Mouse (Mus musculus): ENCODE results near the gene Ipo9. TPM values are rescaled to one million over a fixed set of nuclear protein-coding genes. Genes with fewer than 3 reads are reported as not detected.

Ipo9 gene
- polyA plus RNA-seq, 1 experiment from 2014 or later = 167 TPM

DNA sequence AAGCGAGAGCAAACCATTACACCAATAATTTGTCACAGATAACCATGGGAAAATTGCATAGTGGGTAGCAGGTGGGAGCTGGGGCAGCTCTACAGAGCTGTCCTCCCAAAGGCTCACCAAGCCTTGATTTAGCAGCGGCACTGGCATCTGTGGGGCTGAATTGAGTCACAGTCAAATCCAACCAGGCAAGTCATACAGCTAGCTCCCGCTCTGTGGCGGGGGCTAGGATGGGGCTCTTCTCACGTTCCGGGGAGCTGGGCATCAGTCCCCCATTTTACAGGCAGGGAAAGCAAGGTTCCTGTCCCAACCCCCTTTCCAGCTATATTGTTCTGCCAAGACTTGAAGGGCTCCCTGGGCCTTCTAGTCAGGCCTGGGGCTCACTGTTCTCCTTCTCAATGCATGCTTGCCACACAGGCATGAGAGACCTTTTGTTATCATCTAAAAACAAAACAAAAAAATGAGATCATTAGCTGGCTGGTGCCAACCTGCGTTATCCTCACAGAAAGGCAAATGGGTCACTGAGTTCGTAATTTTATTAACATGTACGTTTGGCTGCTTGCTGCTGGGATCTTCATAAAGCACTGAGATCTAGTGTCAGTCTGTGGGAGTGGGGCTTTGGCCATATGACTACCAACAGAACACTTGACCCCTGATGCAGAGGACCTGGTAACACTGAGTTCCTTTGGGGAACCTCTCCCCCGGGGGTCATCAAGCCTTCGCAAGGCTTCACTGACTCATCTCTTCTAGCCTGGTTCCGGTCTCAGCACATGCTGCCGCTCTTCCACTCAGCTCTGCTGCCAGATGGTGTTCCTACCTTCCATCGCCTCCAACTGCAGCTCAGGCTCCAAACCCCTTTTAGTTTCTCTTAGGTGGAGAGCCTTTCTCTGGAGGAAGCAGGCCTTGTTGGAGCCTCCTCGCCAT, 50.0 kb downstream of the Ipo9 start:
- Histone ChIP-seq H3K36me3 (ENCODE audit: control insufficient read depth, insufficient read depth, low read length) (peaks cover 10% of the 10 kb centered on the region; the same call in 1 of the 2 replicates), H3K27me3 (ENCODE audit: control insufficient read depth, insufficient read depth, low read length) (no peaks in the 10 kb centered on the region), H3K9me3 (ENCODE audit: control insufficient read depth, low read length) (no peaks in the 10 kb centered on the region), H3K9ac (ENCODE audit: low read length) (no peak overlapping the region), H3K4me1 (ENCODE audit: control insufficient read depth, insufficient read depth, low read length) (peaks cover under 1% of the 10 kb centered on the region), H3K4me2 (no peak overlapping the region), H3K4me3 (ENCODE audit: low read depth, low read length) (no peak overlapping the region), H3K27ac (ENCODE audit: low read depth, low read length) (no peak overlapping the region)
- ATAC-seq (ENCODE audit: low FRiP score) = no peak
- WGBS = 86% methylated on average over 15 of the region's 15 CpGs
- no peak for DNase-seq (ENCODE audit: low spot score, missing footprints)

DNA sequence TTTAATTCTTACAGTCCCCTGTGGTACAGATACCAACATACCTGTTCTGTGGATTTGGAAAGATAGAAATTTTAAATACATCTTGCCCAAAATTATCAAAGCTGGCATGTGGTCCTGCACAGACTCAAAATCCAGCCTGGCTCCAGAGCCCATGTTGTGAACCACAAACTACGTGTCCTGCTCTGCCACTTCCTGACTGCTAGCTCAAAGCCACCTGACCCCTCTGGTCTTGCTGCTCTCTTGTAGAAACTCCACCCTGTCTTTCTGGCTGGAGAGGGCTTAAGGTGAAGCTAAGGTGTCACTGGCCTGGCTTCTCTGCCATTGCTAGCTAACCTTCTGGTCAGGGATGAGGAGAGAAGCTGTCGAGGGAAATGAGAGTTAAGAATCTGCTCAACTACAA, 51.3 kb downstream of the Ipo9 start:
- Histone ChIP-seq H3K4me1 (ENCODE audit: control insufficient read depth, insufficient read depth, low read length) (peaks cover 7% of the 10 kb centered on the region), H3K4me2 (no peak overlapping the region), H3K27me3 (ENCODE audit: control insufficient read depth, insufficient read depth, low read length) (no peaks in the 10 kb centered on the region), H3K9me3 (ENCODE audit: control insufficient read depth, low read length) (no peaks in the 10 kb centered on the region), H3K36me3 (ENCODE audit: control insufficient read depth, insufficient read depth, low read length) (peaks cover 3% of the 10 kb centered on the region; the same call in 1 of the 2 replicates), H3K9ac (ENCODE audit: low read length) (no peak overlapping the region), H3K27ac (ENCODE audit: low read depth, low read length) (no peak overlapping the region), H3K4me3 (ENCODE audit: low read depth, low read length) (no peak overlapping the region)
- 67% methylated on average over 2 of the region's 2 CpGs for WGBS
- DNase-seq (ENCODE audit: low spot score, missing footprints) (no peak), ATAC-seq (ENCODE audit: low FRiP score) (no peak)

DNA sequence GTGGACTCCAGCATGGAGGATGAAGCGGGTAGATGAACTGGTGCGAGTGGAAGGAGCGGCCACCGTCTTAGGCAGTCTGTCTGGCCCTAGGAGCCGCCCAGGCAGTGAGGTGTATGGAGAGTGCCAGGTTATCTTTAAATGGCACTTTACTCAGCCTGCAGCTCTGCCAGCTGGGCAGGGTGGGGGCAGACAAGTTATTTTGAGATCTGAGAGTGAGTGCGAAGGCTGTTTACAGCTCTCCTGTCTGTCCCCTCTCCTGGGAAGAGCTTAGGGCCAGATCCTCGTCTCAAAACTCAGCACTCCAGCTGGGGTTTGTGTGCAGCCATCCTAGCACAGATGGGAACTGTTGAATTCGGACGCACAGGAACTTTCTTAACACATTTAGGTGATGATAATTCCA, 51.7 kb downstream of the Ipo9 start:
- ATAC-seq (ENCODE audit: low FRiP score) = no peak
- WGBS = 67% methylated on average over 9 of the region's 9 CpGs
- Histone ChIP-seq H3K27ac (ENCODE audit: low read depth, low read length) (no peak overlapping the region), H3K4me2 (no peak overlapping the region), H3K9ac (ENCODE audit: low read length) (no peak overlapping the region), H3K4me3 (ENCODE audit: low read depth, low read length) (no peak overlapping the region), H3K36me3 (ENCODE audit: control insufficient read depth, insufficient read depth, low read length) (peaks cover 1% of the 10 kb centered on the region; the same call in 1 of the 2 replicates), H3K9me3 (ENCODE audit: control insufficient read depth, low read length) (no peaks in the 10 kb centered on the region), H3K27me3 (ENCODE audit: control insufficient read depth, insufficient read depth, low read length) (no peaks in the 10 kb centered on the region), H3K4me1 (ENCODE audit: control insufficient read depth, insufficient read depth, low read length) (peaks cover 10% of the 10 kb centered on the region)
- no peak for DNase-seq (ENCODE audit: low spot score, missing footprints)

DNA sequence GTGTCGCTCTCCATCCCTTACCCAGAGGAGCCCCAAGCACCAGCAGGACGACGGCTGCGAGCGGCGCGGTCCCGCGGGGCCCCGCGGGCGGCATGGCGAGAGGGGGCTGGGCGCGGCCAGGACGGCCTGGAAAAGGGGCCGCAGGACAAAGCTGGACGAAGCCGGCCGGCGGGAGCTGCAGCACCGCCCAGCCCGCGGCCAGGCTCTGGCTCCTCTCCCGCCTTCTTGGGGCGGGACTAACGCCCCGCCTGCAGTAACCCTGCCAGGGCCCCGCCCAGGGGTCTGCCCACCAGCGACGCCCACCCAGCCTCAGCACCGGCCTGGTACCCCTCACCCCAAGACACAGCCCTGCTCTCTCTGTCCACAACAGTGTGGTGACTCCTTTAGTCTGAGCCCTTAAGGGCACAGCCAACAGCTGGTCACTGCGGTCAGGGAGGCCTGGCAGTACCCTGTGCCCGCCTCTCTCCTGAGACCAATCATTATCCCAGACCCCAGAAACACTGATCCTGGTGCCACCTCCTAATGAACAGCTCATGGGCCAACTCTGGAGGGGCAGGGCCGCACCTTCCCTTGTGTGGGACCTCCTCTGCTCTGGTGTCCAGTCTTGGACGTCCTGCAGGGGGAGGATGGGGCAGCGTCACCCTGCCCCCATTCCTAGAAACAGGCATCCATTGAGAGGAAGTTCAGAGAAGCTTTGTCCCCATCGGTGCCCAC, 55.3 kb downstream of the Ipo9 start, which contains the start of gene Shisa4:
Shisa4 (minus strand) TSS at position 370 of the 714 bp plus-strand sequence.
- ATAC-seq (ENCODE audit: low FRiP score) = peak; percentile 95
- under 1% methylated on average over 38 of the region's 38 CpGs for WGBS
- H3K36me3 ChIP-seq (ENCODE audit: control insufficient read depth, insufficient read depth, low read length) = no peaks in the 10 kb centered on the region

DNA sequence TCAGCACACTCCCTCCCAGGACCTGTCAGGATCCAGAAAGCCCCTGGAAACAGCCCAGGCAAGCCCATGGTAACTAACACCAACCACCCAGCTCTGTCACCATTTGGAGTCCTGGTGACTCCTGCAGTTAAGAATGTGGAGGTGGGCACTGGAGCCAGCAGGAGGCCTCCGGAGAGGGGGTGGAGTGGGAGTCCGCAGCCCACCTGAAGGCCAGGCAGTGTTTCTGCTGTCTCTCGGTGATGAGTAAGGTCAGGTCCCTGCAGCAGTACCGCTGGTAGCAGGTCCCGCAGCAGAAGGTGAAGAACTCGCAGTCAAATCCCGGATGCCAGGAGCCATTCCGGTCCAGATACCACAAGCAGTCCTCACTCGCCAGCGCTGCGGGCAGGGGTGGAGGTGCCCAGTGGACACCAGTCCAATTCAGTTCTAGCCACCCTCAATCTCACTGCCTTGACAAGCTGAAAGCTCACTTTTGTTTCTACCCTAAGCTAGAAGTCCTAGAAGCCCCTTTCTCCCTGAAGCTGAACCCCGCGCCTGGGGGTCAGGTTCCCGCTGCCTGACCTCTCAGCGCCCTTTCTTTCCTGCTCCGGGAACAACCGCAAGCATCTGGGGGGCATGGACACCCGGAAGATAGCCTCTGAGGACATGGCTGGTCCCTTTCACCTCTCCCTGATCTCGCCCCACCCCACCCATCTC, 56.0 kb downstream of the Ipo9 start:
- Histone ChIP-seq H3K9me3 (ENCODE audit: control insufficient read depth, low read length) (no peaks in the 10 kb centered on the region), H3K4me1 (ENCODE audit: control insufficient read depth, insufficient read depth, low read length) (peaks cover 21% of the 10 kb centered on the region), H3K4me2 (peak overlapping the region; percentile 92), H3K27me3 (ENCODE audit: control insufficient read depth, insufficient read depth, low read length) (no peaks in the 10 kb centered on the region; the same call in 1 of the 2 replicates), H3K4me3 (ENCODE audit: low read depth, low read length) (peak overlapping the region; percentile 71), H3K36me3 (ENCODE audit: control insufficient read depth, insufficient read depth, low read length) (no peaks in the 10 kb centered on the region), H3K27ac (ENCODE audit: low read depth, low read length) (peak overlapping the region; percentile 54), H3K9ac (ENCODE audit: low read length) (peak overlapping the region; percentile 94)
- 2% methylated on average over 19 of the region's 19 CpGs for WGBS
- ATAC-seq (ENCODE audit: low FRiP score) = peak; percentile 8
- DNase-seq (ENCODE audit: low spot score, missing footprints) = no peak

More for the DNA sequence above, 55.3 kb downstream of the Ipo9 start, which contains the start of gene Shisa4:
- DNase-seq (ENCODE audit: low spot score, missing footprints) = peak; percentile 98
- H3K4me1 ChIP-seq (ENCODE audit: control insufficient read depth, insufficient read depth, low read length) = peaks cover 21% of the 10 kb centered on the region
- H3K4me2 ChIP-seq = peak within 1 kb of the TSS; percentile 92
- peak within 1 kb of the TSS; percentile 71 for H3K4me3 ChIP-seq (ENCODE audit: low read depth, low read length)
- no peaks in the 10 kb centered on the region for H3K9me3 ChIP-seq (ENCODE audit: control insufficient read depth, low read length)
- H3K27ac ChIP-seq (ENCODE audit: low read depth, low read length) = peak within 1 kb of the TSS; percentile 54
- no peaks in the 10 kb centered on the region for H3K27me3 ChIP-seq (ENCODE audit: control insufficient read depth, insufficient read depth, low read length)
- H3K9ac ChIP-seq (ENCODE audit: low read length) = peak within 1 kb of the TSS; percentile 94

DNA sequence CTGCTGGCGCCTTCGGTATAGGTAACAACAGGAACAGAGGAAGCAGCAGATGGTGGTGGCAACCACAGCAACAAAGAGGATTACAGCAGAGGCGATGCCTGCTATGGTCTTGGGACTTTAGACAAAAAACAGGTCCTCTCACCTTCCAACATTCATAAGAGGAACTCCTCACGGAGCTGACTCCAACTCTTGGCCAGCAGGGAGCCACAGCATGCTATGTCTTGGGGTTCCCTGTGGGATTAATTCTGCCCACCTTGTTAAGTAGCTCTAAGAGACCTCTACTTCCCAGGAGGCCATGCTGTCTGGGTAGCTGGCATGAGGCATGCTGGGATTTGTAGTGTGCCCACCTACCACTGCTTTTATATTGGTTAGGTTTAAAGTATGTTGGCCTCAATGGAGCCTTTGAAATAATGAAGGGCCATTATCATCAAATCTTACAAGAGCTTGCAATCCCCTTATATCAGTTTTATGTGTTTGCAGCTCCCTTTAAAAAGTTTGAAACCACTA, 57.1 kb downstream of the Ipo9 start:
- no peaks in the 10 kb centered on the region; the same call in 1 of the 2 replicates for H3K27me3 ChIP-seq (ENCODE audit: control insufficient read depth, insufficient read depth, low read length)
- H3K4me3 ChIP-seq (ENCODE audit: low read depth, low read length) = 0 out of 2 replicates have a peak overlapping the region, but pooled peaks have one; percentile 0
- no peaks in the 10 kb centered on the region for H3K36me3 ChIP-seq (ENCODE audit: control insufficient read depth, insufficient read depth, low read length)
- peak overlapping the region; percentile 14 for H3K4me2 ChIP-seq
- peaks cover 28% of the 10 kb centered on the region for H3K4me1 ChIP-seq (ENCODE audit: control insufficient read depth, insufficient read depth, low read length)
- 62% methylated on average over 4 of the region's 4 CpGs for WGBS
- H3K9me3 ChIP-seq (ENCODE audit: control insufficient read depth, low read length) = no peaks in the 10 kb centered on the region
- no peak for ATAC-seq (ENCODE audit: low FRiP score)
- H3K27ac ChIP-seq (ENCODE audit: low read depth, low read length) = no peak overlapping the region
- 0 out of 2 replicates have a peak overlapping the region, but pooled peaks have one; percentile 13 for H3K9ac ChIP-seq (ENCODE audit: low read length)
- DNase-seq (ENCODE audit: low spot score, missing footprints) = no peak

DNA sequence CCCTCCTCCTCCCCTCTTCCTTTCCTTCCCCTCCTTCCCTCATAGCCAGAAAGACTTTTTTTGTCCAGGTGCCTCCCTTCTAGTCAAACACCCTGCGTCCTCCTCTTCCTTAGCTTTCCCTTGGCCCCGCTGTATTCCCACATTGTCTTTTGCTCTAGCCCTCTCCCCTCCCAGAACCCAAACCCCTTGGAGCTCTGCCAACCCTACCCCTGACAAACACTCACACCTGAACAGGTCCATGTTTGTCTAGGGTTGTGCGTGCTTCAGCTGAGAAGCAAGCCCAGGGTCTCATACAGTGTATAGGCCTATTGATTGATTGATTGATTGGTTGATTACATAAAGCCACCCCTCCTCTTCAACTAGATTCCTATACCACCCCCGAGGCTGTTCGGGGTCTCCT, 60.9 kb downstream of the Ipo9 start:
- Histone ChIP-seq H3K4me3 (ENCODE audit: low read depth, low read length) (no peak overlapping the region), H3K27me3 (ENCODE audit: control insufficient read depth, insufficient read depth, low read length) (no peaks in the 10 kb centered on the region; the same call in 1 of the 2 replicates), H3K9me3 (ENCODE audit: control insufficient read depth, low read length) (no peaks in the 10 kb centered on the region), H3K4me2 (no peak overlapping the region), H3K4me1 (ENCODE audit: control insufficient read depth, insufficient read depth, low read length) (peaks cover 24% of the 10 kb centered on the region), H3K27ac (ENCODE audit: low read depth, low read length) (no peak overlapping the region), H3K9ac (ENCODE audit: low read length) (no peak overlapping the region), H3K36me3 (ENCODE audit: control insufficient read depth, insufficient read depth, low read length) (no peaks in the 10 kb centered on the region)
- ATAC-seq (ENCODE audit: low FRiP score) = no peak
- 87% methylated on average over 5 of the region's 5 CpGs for WGBS
- DNase-seq (ENCODE audit: low spot score, missing footprints) = no peak

DNA sequence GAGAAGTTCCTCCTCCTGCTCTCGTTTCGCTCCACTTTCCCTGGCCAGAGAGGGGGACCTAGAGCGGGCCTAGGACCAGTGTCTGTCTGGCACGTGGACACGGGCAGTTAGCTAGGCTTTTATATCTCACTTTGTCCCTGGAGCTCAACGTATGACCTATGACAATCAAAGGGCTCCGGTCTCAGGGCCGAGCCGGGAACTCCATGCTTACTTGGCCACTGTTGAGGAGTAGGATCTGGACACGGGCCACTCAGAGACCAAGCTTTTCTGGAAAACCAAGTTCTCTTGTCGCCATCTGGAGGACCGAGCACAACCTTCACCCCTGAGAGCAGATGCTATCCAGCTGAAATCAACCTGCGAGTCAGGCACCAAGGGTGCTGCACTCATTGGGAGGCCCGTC, 61.3 kb downstream of the Ipo9 start:
- DNase-seq (ENCODE audit: low spot score, missing footprints) (peak; percentile 92), ATAC-seq (ENCODE audit: low FRiP score) (peak; percentile 14; the same call in 1 of the 2 replicates)
- H3K27ac ChIP-seq (ENCODE audit: low read depth, low read length) = no peak overlapping the region

More for the DNA sequence above, 61.3 kb downstream of the Ipo9 start:
- WGBS = 9% methylated on average over 14 of the region's 14 CpGs
- Histone ChIP-seq H3K27me3 (ENCODE audit: control insufficient read depth, insufficient read depth, low read length) (no peaks in the 10 kb centered on the region; the same call in 1 of the 2 replicates), H3K36me3 (ENCODE audit: control insufficient read depth, insufficient read depth, low read length) (no peaks in the 10 kb centered on the region), H3K4me2 (peak overlapping the region; percentile 85), H3K9ac (ENCODE audit: low read length) (peak overlapping the region; percentile 67; the same call in 1 of the 2 replicates), H3K4me3 (ENCODE audit: low read depth, low read length) (peak overlapping the region; percentile 40; the same call in 1 of the 2 replicates), H3K4me1 (ENCODE audit: control insufficient read depth, insufficient read depth, low read length) (peaks cover 20% of the 10 kb centered on the region), H3K9me3 (ENCODE audit: control insufficient read depth, low read length) (no peaks in the 10 kb centered on the region)
